In the genomic region with DNA sequence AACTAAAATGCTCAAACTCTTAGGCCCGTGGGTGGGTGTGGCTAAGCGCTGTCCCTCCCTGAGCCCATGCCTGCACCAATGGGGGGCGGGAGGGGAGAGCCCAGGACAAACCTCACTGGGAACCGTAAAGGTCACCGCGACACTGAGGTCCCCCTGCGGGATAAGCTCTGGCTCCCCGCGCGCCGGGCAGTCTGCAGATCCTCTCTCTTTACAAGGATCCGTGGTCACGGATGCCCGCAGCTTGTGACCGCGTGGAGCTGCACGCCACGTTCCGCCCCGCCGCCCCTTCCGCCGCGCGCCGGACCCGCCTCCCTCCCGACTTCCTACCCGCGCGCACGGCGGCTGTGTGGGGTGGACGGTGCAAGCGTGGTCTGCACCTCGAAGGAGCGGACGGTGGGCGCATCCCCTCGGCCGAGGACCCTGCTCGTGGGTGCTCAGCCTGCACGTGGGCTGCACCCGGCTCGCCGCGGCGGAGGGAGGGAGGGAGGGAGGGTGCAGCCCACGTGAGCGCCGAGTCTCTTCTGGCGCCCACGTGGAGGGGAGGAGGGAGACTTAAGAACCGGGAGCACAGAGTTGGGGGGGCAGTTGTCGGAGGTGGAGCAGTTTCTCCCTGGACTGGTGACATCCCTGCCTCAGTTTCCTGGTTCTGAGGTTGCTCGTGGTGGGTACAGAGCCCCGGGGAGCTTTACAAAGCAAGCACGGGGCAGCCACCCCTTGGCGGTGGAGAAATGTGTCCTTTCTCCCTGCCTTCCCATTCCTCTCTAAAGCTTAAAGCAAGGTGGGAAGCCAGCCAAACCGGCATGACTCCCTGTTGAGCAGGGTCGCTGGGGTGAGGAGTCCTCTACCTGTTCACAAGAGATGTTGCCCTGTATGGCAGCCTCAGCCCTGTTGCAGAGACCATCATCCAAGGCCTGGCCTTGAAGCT, we compare ENCODE assay signal across 8 mouse cellular contexts. TPM values are rescaled to one million over a fixed set of nuclear protein-coding genes. Genes with fewer than 3 reads are reported as not detected.
A peak's percentile ranks its signal among the peaks of the same experiment; 100 is the strongest.
DNase-seq lines count a peak whose midpoint lies in the region; ATAC-seq and TF ChIP-seq lines count a peak whose summit lies in the region.

No protein-coding gene starts in this region.

- peak overlapping the region; percentile 75 for H3K9ac ChIP-seq in heart, embryonic 15.5 days
- H3K9ac ChIP-seq in liver, embryonic 16.5 days (ENCODE audit: low read depth, low read length) = peak overlapping the region; percentile 64
- H3K9ac ChIP-seq in neural tube, embryonic 13.5 days = peak overlapping the region; percentile 78

- WGBS in heart, embryonic 15.5 days = under 1% methylated on average over 54 of the region's 61 CpGs
- under 1% methylated on average over 59 of the region's 61 CpGs for WGBS in liver, embryonic 16.5 days (ENCODE audit: insufficient replicate concordance)
- WGBS in neural tube, embryonic 13.5 days = under 1% methylated on average over 53 of the region's 61 CpGs

- H3K4me2 ChIP-seq in heart, embryonic 15.5 days = peak overlapping the region; percentile 91
- peak overlapping the region; percentile 79 for H3K4me2 ChIP-seq in liver, embryonic 16.5 days (ENCODE audit: low read depth, low read length)
- peak overlapping the region; percentile 73 for H3K4me2 ChIP-seq in neural tube, embryonic 13.5 days

- H3K4me1 ChIP-seq in embryonic fibroblast, embryonic 13.5 days (ENCODE audit: control insufficient read depth, insufficient read depth, low read length) = no peaks in the 10 kb centered on the region
- H3K4me1 ChIP-seq in heart, embryonic 15.5 days (replicated peaks) = peaks cover 9% of the 10 kb centered on the region
- no peaks in the 10 kb centered on the region for H3K4me1 ChIP-seq in liver, embryonic 16.5 days (ENCODE audit: control insufficient read depth, low read depth, low read length)
- H3K4me1 ChIP-seq in neural tube, embryonic 13.5 days (replicated peaks) = peaks cover 9% of the 10 kb centered on the region

- peak; percentile 85 for ATAC-seq in heart, embryonic 15.5 days (replicated peaks; ENCODE audit: insufficient number of reproducible peaks, insufficient read depth, low FRiP score, low read depth)
- peak; percentile 82 for ATAC-seq in liver, embryonic 16.5 days (ENCODE audit: low read depth)
- peak; percentile 88 for ATAC-seq in neural tube, embryonic 13.5 days (ENCODE audit: low read depth)

- peaks cover 18% of the 10 kb centered on the region for H3K36me3 ChIP-seq in C2C12 (ENCODE audit: control insufficient read depth, insufficient read depth)
- 0 out of 2 replicates have a peak, but pooled peaks cover 4% of the 10 kb centered on the region for H3K36me3 ChIP-seq in heart, embryonic 15.5 days
- H3K36me3 ChIP-seq in liver, embryonic 16.5 days (ENCODE audit: control insufficient read depth, insufficient read depth) = no peaks in the 10 kb centered on the region
- no peaks in the 10 kb centered on the region for H3K36me3 ChIP-seq in neural tube, embryonic 13.5 days

- no peak for TF ChIP-seq CTCF in C2C12 (IDR thresholded peaks at IDR 0.05; ENCODE audit: control insufficient read depth, insufficient read depth, insufficient read length)
- TF ChIP-seq CTCF in embryonic fibroblast, embryonic 13.5 days (IDR thresholded peaks at IDR 0.05; ENCODE audit: borderline replicate concordance, insufficient read depth, low read length) = no peak

- H3K4me3 ChIP-seq in C2C12 (ENCODE audit: insufficient read depth, poor library complexity, severe bottlenecking) = peak overlapping the region; percentile 50
- H3K4me3 ChIP-seq in embryonic fibroblast, embryonic 13.5 days (ENCODE audit: insufficient read depth, low read length) = peak overlapping the region; percentile 61
- peak overlapping the region; percentile 88 for H3K4me3 ChIP-seq in heart, embryonic 15.5 days
- H3K4me3 ChIP-seq in liver, embryonic 16.5 days (ENCODE audit: low read depth, low read length) = peak overlapping the region; percentile 72
- H3K4me3 ChIP-seq in neural tube, embryonic 13.5 days = peak overlapping the region; percentile 50

- H3K27ac ChIP-seq in embryonic fibroblast, embryonic 13.5 days (ENCODE audit: insufficient read depth, low read length) = peak overlapping the region; percentile 62
- peak overlapping the region; percentile 72 for H3K27ac ChIP-seq in heart, embryonic 15.5 days
- no peak overlapping the region for H3K27ac ChIP-seq in liver, embryonic 16.5 days (ENCODE audit: low read length)
- no peak overlapping the region for H3K27ac ChIP-seq in neural tube, embryonic 13.5 days (replicated peaks)

- TF ChIP-seq POLR2A in embryonic fibroblast, embryonic 13.5 days (IDR thresholded peaks at IDR 0.05; ENCODE audit: low read depth, low read length) = peak; percentile 67

- H3K9me3 ChIP-seq in heart, embryonic 15.5 days (replicated peaks) = peaks cover 1% of the 10 kb centered on the region; the same call in 1 of the 2 replicates
- no peaks in the 10 kb centered on the region for H3K9me3 ChIP-seq in liver, embryonic 16.5 days (replicated peaks; ENCODE audit: control insufficient read depth, low read length)
- H3K9me3 ChIP-seq in neural tube, embryonic 13.5 days = peaks cover 4% of the 10 kb centered on the region; the same call in 1 of the 2 replicates

- H3K79me2 ChIP-seq in C2C12 (ENCODE audit: control insufficient read depth, insufficient read depth) = peaks cover 26% of the 10 kb centered on the region

- H3K79me3 ChIP-seq in C2C12 (ENCODE audit: low read depth) = no peaks in the 10 kb centered on the region

- no peaks in the 10 kb centered on the region for H3K27me3 ChIP-seq in C2C12 (ENCODE audit: control insufficient read depth, insufficient read depth, insufficient read length)
- no peaks in the 10 kb centered on the region for H3K27me3 ChIP-seq in heart, embryonic 15.5 days
- no peaks in the 10 kb centered on the region for H3K27me3 ChIP-seq in liver, embryonic 16.5 days (ENCODE audit: control insufficient read depth, insufficient read depth, low read depth, low read length)
- H3K27me3 ChIP-seq in neural tube, embryonic 13.5 days = no peaks in the 10 kb centered on the region

- peak overlapping the region; percentile 95 for H3ac ChIP-seq in C2C12 (ENCODE audit: control insufficient read depth, insufficient read length, low read depth)

- peak; percentile 44 to 62 for DNase-seq in adrenal gland, postnatal 4 days (ENCODE audit: low spot score in 2 of 2)
- DNase-seq in kidney, postnatal 25 days = peak; percentile 62 to 80
- DNase-seq in telencephalon, adult 2 months (ENCODE audit: low read depth, low spot score) = peak; percentile 47

TF ChIP-seq in C2C12, 6 proteins besides CTCF, POLR2A, EP300 and RAD21:
- TF ChIP-seq MYOG (IDR thresholded peaks at IDR 0.05; ENCODE audit: control insufficient read depth, extremely low read depth, insufficient read length) = no peak
- TF ChIP-seq CEBPB (IDR thresholded peaks at IDR 0.05; ENCODE audit: low read depth) = no peak
- TF ChIP-seq USF1 (IDR thresholded peaks at IDR 0.05; ENCODE audit: low read depth) = peak; percentile 33
- no peak for TF ChIP-seq MYOD1 (IDR thresholded peaks at IDR 0.05; ENCODE audit: control insufficient read depth, insufficient read length, low read depth)
- no peak for TF ChIP-seq FOSL1 (IDR thresholded peaks at IDR 0.05; ENCODE audit: insufficient read depth, low read length, poor library complexity, severe bottlenecking)
- TF ChIP-seq MAX (IDR thresholded peaks at IDR 0.05) = peak; percentile 63
TF ChIP-seq in C2C12: peak in this region for 2.

RNA-seq across cellular contexts. Expression of a gene that starts 11.2 kb away (rescaled TPM):
- polyA plus RNA-seq in C2C12 (2012; fragmentation: generic; extraction: Trizol) = 27.2 TPM
- 10 to 100 TPM; 16.3 to 18.0 TPM for total RNA-seq in adrenal gland, postnatal 4 days (2021)
- polyA plus RNA-seq in embryonic fibroblast, embryonic 13.5 days (2011; ENCODE audit: insufficient read length, low read depth, missing spikeins) = 29.7 and 34.4 TPM in 2 replicates
- 21.0 and 26.2 TPM in 2 replicates for polyA plus RNA-seq in heart, embryonic 15.5 days (2015; fragmentation: Nextera tagmentation; extraction: Ambion mirVana)
- polyA plus RNA-seq in liver, embryonic 16.5 days (2015; fragmentation: Nextera tagmentation; extraction: Ambion mirVana) = 4.0 and 4.6 TPM in 2 replicates
- 10.4 and 10.6 TPM in 2 replicates for polyA plus RNA-seq in neural tube, embryonic 13.5 days (2015; fragmentation: Nextera tagmentation; extraction: Ambion mirVana)

Comparison
In these comparisons a context has a peak if more than half of its experiments do, and no peak if none do; other contexts are left out.
1. H3K27ac ChIP-seq: peak in embryonic fibroblast, embryonic 13.5 days (single experiment) and heart, embryonic 15.5 days (single experiment); none in liver, embryonic 16.5 days (single experiment) and neural tube, embryonic 13.5 days (single experiment).
2. Peak in every context shown above with its lines, with median percentiles within 50 percentile points of each other: H3K4me3 ChIP-seq, DNase-seq, ATAC-seq, H3K4me2 ChIP-seq and H3K9ac ChIP-seq.